Mouse (Mus musculus) forebrain, embryonic 11.5 days (tissue): Measurements from ENCODE around the gene BC048562. TPM values are rescaled to one million over a fixed set of nuclear protein-coding genes. Genes with fewer than 3 reads are reported as not detected.
A peak's percentile ranks its signal among the peaks of the same experiment; 100 is the strongest.

ENCODE experiments used
- ATAC-seq: fragments of 200-750 bp; cut with Nextera tagmentation; replicated peaks from 2 replicates; pipeline ENCODE4 v1.8.0; 2017; ENCODE audit warnings: moderate TSS enrichment; ENCODE audit not compliant: low FRiP score
- DNase-seq: peaks from one replicate; pipeline ENCODE4 v3.0.0-alpha.2; 2017; ENCODE audit warnings: low spot score
- H3K27ac ChIP-seq: fragments of 300-500 bp; sonication (generic); 2 replicates; pipeline ENCODE4 v1.5.1; 2014; ENCODE audit warnings: low read depth, low read length
- H3K27me3 ChIP-seq: fragments of 300-500 bp; sonication (generic); 2 replicates; pipeline ENCODE4 v1.6.1; 2014; ENCODE audit warnings: mild to moderate bottlenecking, low read length, mixed read lengths; ENCODE audit not compliant: control insufficient read depth, insufficient read depth
- H3K36me3 ChIP-seq: fragments of 300-500 bp; sonication (generic); 2 replicates; pipeline ENCODE4 v1.6.1; 2014; ENCODE audit warnings: mild to moderate bottlenecking, low read length, moderate library complexity, mixed read lengths; ENCODE audit not compliant: control insufficient read depth, insufficient read depth
- H3K4me1 ChIP-seq: fragments of 300-500 bp; sonication (generic); replicated peaks from 2 replicates; pipeline ENCODE4 v1.6.1; 2014; ENCODE audit warnings: low read length, mixed read lengths; ENCODE audit not compliant: control insufficient read depth, insufficient read depth
- H3K4me2 ChIP-seq: fragments of 300-500 bp; sonication (generic); 2 replicates; pipeline ENCODE4 v1.6.1; 2014; ENCODE audit warnings: low read depth, mild to moderate bottlenecking, low read length, moderate library complexity, mixed read lengths; ENCODE audit not compliant: severe bottlenecking
- H3K4me3 ChIP-seq: fragments of 300-500 bp; sonication (generic); 2 replicates; pipeline ENCODE4 v1.5.1; 2014; ENCODE audit warnings: low read depth, low read length
- H3K9ac ChIP-seq: fragments of 300-500 bp; sonication (generic); 2 replicates; pipeline ENCODE4 v1.6.1; 2014; ENCODE audit warnings: low read length
- H3K9me3 ChIP-seq: fragments of 300-500 bp; sonication (generic); 2 replicates; pipeline ENCODE4 v1.6.1; 2016; ENCODE audit warnings: low read length, mixed read lengths; ENCODE audit not compliant: control insufficient read depth
- WGBS: fragments of 180-500 bp; shearing (Covaris S2); extraction: QIAGEN DNeasy Blood & Tissue Kit; methylation state at CpG from one replicate; pipeline ENCODE4 v1.1.7; 2014; 5-methylcytosine and 5-hydroxymethylcytosine counted together
- polyA plus RNA-seq: library from polyadenylated mRNA; unstranded; fragments of >200 nt; fragmentation: Nextera tagmentation; extraction: Ambion mirVana; gene quantifications from 2 replicates; pipeline ENCODE4 v1.2.1, GENCODE M21; 2014

BC048562 gene
- polyA plus RNA-seq, result not detected in 2 replicates

DNA sequence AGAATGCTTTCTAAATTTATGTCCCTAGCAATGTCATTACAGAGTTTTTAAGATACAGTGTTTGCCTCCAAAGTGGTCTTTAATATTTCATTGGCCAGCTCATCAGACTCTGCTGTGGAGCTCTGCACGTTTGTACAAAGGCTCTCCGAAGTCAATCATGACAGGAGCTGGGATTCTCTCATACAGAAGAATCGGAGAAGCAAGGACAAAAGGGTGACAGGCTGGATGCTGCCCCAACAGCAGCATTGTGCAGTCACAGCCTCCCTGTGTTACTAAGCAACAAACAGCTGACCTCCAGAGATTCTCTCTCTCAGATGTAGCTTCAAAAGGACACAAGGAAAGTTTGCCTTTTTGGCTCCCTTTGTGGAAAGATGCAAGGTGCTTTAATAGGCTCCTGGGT lies at the start of gene BC048562:
TSS of gene BC048562 (plus strand) at position 301 of the 400 bp plus-strand sequence.
- no peaks in the 10 kb centered on the region for H3K36me3 ChIP-seq
- no peaks in the 10 kb centered on the region for H3K4me1 ChIP-seq
- no peak for ATAC-seq
- H3K9me3 ChIP-seq, result no peaks in the 10 kb centered on the region
- H3K27ac ChIP-seq, result no peak within 1 kb of the TSS
- no peak within 1 kb of the TSS for H3K4me3 ChIP-seq
- 58% methylated on average over 3 of the region's 3 CpGs for WGBS
- no peak within 1 kb of the TSS for H3K4me2 ChIP-seq
- no peak for DNase-seq
- H3K27me3 ChIP-seq, result no peaks in the 10 kb centered on the region
- H3K9ac ChIP-seq, result no peak within 1 kb of the TSS

DNA sequence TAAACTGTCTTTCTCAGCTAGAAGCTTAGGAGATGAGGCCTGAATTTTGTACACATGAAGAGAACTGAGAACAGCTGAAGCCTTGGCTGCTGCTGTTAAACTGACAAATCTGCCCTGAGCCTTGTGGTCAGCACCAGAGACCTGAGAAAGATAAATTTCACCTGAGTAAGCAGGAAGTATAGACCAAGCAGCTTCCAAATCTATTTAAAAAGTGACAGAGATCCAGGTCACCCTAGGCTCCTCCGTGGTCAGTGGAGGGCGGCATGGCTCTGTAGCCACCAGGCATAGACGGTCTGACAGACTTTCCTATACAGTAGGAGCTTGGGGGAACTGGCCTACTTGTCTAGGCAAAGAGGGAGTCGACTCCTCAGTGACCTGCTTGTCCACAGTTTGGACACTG lies 49.5 kb upstream of the BC048562 start:
- no peaks in the 10 kb centered on the region for H3K4me1 ChIP-seq
- H3K36me3 ChIP-seq, result peaks cover 21% of the 10 kb centered on the region; the same call in 1 of the 2 replicates
- no peaks in the 10 kb centered on the region for H3K9me3 ChIP-seq
- H3K27me3 ChIP-seq, result no peaks in the 10 kb centered on the region
- DNase-seq (no peak), ATAC-seq (no peak)
- H3K9ac ChIP-seq, result no peak overlapping the region
- no peak overlapping the region for H3K4me3 ChIP-seq
- H3K4me2 ChIP-seq, result no peak overlapping the region
- WGBS, result 91% methylated on average over 4 of the region's 4 CpGs
- no peak overlapping the region for H3K27ac ChIP-seq

DNA sequence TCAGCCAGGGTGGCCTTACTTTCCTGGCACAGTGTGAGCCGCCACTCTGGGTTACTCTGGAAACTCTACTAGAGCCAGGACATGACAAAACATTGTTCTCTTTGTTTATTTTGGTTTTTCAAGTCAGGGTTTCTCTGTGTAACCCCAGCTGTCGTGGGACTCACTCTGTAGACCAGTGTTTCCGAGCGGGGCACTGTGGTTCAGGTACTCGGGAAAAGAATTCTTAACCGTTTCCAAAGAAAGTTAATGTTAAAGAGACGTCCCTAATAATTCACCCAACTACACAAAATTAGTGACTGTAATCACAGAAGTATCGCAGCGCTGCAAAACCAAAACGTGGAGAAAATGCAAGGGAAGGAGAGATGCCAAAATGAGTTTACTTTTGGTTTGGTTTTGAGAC lies 47.7 kb upstream of the BC048562 start:
- WGBS, result 91% methylated on average over 10 of the region's 10 CpGs
- H3K27ac ChIP-seq, result no peak overlapping the region; the same call in 1 of the 2 replicates
- ATAC-seq, result no peak
- no peaks in the 10 kb centered on the region for H3K27me3 ChIP-seq
- no peak for DNase-seq
- H3K36me3 ChIP-seq, result peaks cover 17% of the 10 kb centered on the region; the same call in 1 of the 2 replicates
- no peak overlapping the region for H3K4me3 ChIP-seq
- H3K4me1 ChIP-seq, result no peaks in the 10 kb centered on the region
- no peak overlapping the region for H3K9ac ChIP-seq
- H3K4me2 ChIP-seq, result no peak overlapping the region
- no peaks in the 10 kb centered on the region for H3K9me3 ChIP-seq

DNA sequence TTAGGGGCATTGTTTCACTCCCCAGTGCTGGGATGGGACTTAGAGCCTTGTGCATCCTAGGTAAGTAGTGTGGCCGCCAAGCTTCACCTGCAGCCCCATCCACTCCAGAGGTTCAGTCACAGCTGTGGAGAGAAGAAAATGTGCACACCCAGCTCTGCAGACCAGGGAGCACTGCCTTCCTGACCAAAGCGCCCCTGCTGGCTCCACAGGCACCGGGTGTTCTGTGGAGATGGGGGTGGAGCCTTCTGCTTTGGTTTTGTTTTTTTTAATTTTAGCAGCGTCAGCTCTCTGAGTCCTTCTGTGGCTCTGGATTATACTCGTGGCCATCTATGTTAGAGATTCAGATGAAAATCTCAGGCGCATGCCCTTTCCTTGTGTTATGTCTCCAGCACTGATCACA lies 47.1 kb upstream of the BC048562 start:
- no peaks in the 10 kb centered on the region for H3K4me1 ChIP-seq
- peaks cover 14% of the 10 kb centered on the region; the same call in 1 of the 2 replicates for H3K36me3 ChIP-seq
- H3K27ac ChIP-seq, result no peak overlapping the region
- WGBS, result 85% methylated on average over 6 of the region's 6 CpGs
- H3K4me2 ChIP-seq, result no peak overlapping the region
- no peak overlapping the region for H3K4me3 ChIP-seq
- H3K27me3 ChIP-seq, result no peaks in the 10 kb centered on the region
- no peaks in the 10 kb centered on the region for H3K9me3 ChIP-seq
- no peak overlapping the region for H3K9ac ChIP-seq
- ATAC-seq, result no peak
- DNase-seq, result no peak

- Histone ChIP-seq H3K9me3 (no peaks in the 10 kb centered on the region), H3K9ac (no peak within 1 kb of the TSS), H3K27ac (no peak within 1 kb of the TSS), H3K4me2 (no peak within 1 kb of the TSS), H3K4me1 (no peaks in the 10 kb centered on the region), H3K27me3 (no peaks in the 10 kb centered on the region), H3K4me3 (no peak within 1 kb of the TSS), H3K36me3 (peaks cover 5% of the 10 kb centered on the region; the same call in 1 of the 2 replicates)
- ATAC-seq (no peak), DNase-seq (peak; percentile 47)
- 47% methylated on average over 18 of the region's 18 CpGs for WGBS
Measured at GRCm38 (mm10) chr9:108392676-108393075, 43.6 kb upstream of the BC048562 start, which contains the start of gene 1700102P08Rik. TSS of gene 1700102P08Rik (plus strand) at chr9:108392805.

GRCm38 (mm10) chr9:108394191-108394590 lies 42.1 kb upstream of the BC048562 start:
- Histone ChIP-seq H3K9me3 (no peaks in the 10 kb centered on the region), H3K27ac (no peak overlapping the region), H3K4me2 (no peak overlapping the region), H3K4me1 (no peaks in the 10 kb centered on the region), H3K27me3 (no peaks in the 10 kb centered on the region), H3K4me3 (no peak overlapping the region), H3K9ac (no peak overlapping the region), H3K36me3 (peaks cover 5% of the 10 kb centered on the region; the same call in 1 of the 2 replicates)
- 94% methylated on average over 6 of the region's 6 CpGs for WGBS
- no peak for ATAC-seq
- peak; percentile 31 for DNase-seq

GRCm38 (mm10) chr9:108395427-108395826 lies 40.9 kb upstream of the BC048562 start:
- H3K4me2 ChIP-seq, result no peak overlapping the region
- H3K27me3 ChIP-seq, result no peaks in the 10 kb centered on the region
- DNase-seq, result no peak
- ATAC-seq, result no peak
- H3K27ac ChIP-seq, result no peak overlapping the region
- WGBS, result 96% methylated on average over 1 of the region's 1 CpGs
- no peak overlapping the region for H3K9ac ChIP-seq
- H3K4me1 ChIP-seq, result no peaks in the 10 kb centered on the region
- H3K9me3 ChIP-seq, result no peaks in the 10 kb centered on the region
- no peak overlapping the region for H3K4me3 ChIP-seq
- H3K36me3 ChIP-seq, result peaks cover 5% of the 10 kb centered on the region; the same call in 1 of the 2 replicates

- H3K27ac ChIP-seq, result no peak overlapping the region
- WGBS, result 94% methylated on average over 3 of the region's 3 CpGs
- no peak overlapping the region for H3K4me3 ChIP-seq
- DNase-seq (no peak), ATAC-seq (no peak)
- H3K36me3 ChIP-seq, result no peaks in the 10 kb centered on the region
- H3K9ac ChIP-seq, result no peak overlapping the region
- no peaks in the 10 kb centered on the region for H3K9me3 ChIP-seq
- H3K4me1 ChIP-seq, result no peaks in the 10 kb centered on the region
- no peak overlapping the region for H3K4me2 ChIP-seq
- no peaks in the 10 kb centered on the region for H3K27me3 ChIP-seq
Measured at GRCm38 (mm10) chr9:108398324-108398723, 38.0 kb upstream of the BC048562 start.

- Histone ChIP-seq H3K9ac (no peak overlapping the region), H3K27ac (no peak overlapping the region), H3K36me3 (no peaks in the 10 kb centered on the region), H3K4me2 (no peak overlapping the region), H3K9me3 (no peaks in the 10 kb centered on the region), H3K4me3 (no peak overlapping the region), H3K4me1 (no peaks in the 10 kb centered on the region), H3K27me3 (no peaks in the 10 kb centered on the region)
- no peak for DNase-seq
- WGBS, result 62% methylated on average over 7 of the region's 7 CpGs
- no peak for ATAC-seq
Measured at GRCm38 (mm10) chr9:108401186-108401960, 34.9 kb upstream of the BC048562 start.
